Mouse (Mus musculus): Measurements from ENCODE around the gene Mars2. TPM values are rescaled to one million over a fixed set of nuclear protein-coding genes. Genes with fewer than 3 reads are reported as not detected.

Gene Mars2
- polyA plus RNA-seq, 1 experiment from 2014 or later = 1.7 TPM

- Histone ChIP-seq H3K4me3 (ENCODE audit: low read depth, low read length) (peak overlapping the region; percentile 54), H3K4me2 (replicated peaks; ENCODE audit: low read depth) (peak overlapping the region; percentile 42), H3K9me3 (ENCODE audit: control insufficient read depth, low read length) (no peaks in the 10 kb centered on the region), H3K27me3 (ENCODE audit: control insufficient read depth, insufficient read depth, low read length) (no peaks in the 10 kb centered on the region), H3K9ac (ENCODE audit: low read length) (peak overlapping the region; percentile 35; the same call in 1 of the 2 replicates), H3K4me1 (replicated peaks; ENCODE audit: control insufficient read depth, insufficient read depth) (no peaks in the 10 kb centered on the region), H3K27ac (replicated peaks) (no peak overlapping the region; the same call in 1 of the 2 replicates), H3K36me3 (ENCODE audit: control insufficient read depth, insufficient read depth, low read length) (no peaks in the 10 kb centered on the region)
- no peak for ATAC-seq (ENCODE audit: low FRiP score, low TSS enrichment)
- TF ChIP-seq CTCF (IDR thresholded peaks at IDR 0.05; ENCODE audit: low read depth) = no peak
- no peak for TF ChIP-seq EP300 (optimal IDR thresholded peaks at IDR 0.05)
- DNase-seq (ENCODE audit: low spot score) = no peak
- WGBS = 53% methylated on average over 3 of the region's 3 CpGs
Measured at GRCm38 (mm10) chr1:55225398-55225797, 11.6 kb upstream of the Mars2 start.

GRCm38 (mm10) chr1:55226011-55226857 is 10.7 kb upstream of the Mars2 start, which contains the start of gene Rftn2:
Gene Rftn2, minus strand, starts transcription at chr1:55226782.
- WGBS = 3% methylated on average over 26 of the region's 26 CpGs
- Histone ChIP-seq H3K4me3 (ENCODE audit: low read depth, low read length) (peak within 1 kb of the TSS; percentile 54), H3K27ac (replicated peaks) (peak within 1 kb of the TSS; percentile 67), H3K4me2 (replicated peaks; ENCODE audit: low read depth) (peak within 1 kb of the TSS; percentile 63), H3K36me3 (ENCODE audit: control insufficient read depth, insufficient read depth, low read length) (no peaks in the 10 kb centered on the region), H3K4me1 (replicated peaks; ENCODE audit: control insufficient read depth, insufficient read depth) (no peaks in the 10 kb centered on the region), H3K9ac (ENCODE audit: low read length) (peak within 1 kb of the TSS; percentile 64), H3K9me3 (ENCODE audit: control insufficient read depth, low read length) (no peaks in the 10 kb centered on the region), H3K27me3 (ENCODE audit: control insufficient read depth, insufficient read depth, low read length) (no peaks in the 10 kb centered on the region)
- DNase-seq (ENCODE audit: low spot score) = no peak
- TF ChIP-seq CTCF (IDR thresholded peaks at IDR 0.05; ENCODE audit: low read depth) = no peak
- no peak for TF ChIP-seq EP300 (optimal IDR thresholded peaks at IDR 0.05)
- ATAC-seq (ENCODE audit: low FRiP score, low TSS enrichment) = no peak

- H3K4me3 ChIP-seq (ENCODE audit: low read depth, low read length) = no peak overlapping the region
- no peak for ATAC-seq (ENCODE audit: low FRiP score, low TSS enrichment)
- TF ChIP-seq EP300 (optimal IDR thresholded peaks at IDR 0.05) (no peak), CTCF (IDR thresholded peaks at IDR 0.05; ENCODE audit: low read depth) (no peak)
- no peaks in the 10 kb centered on the region for H3K27me3 ChIP-seq (ENCODE audit: control insufficient read depth, insufficient read depth, low read length)
- H3K36me3 ChIP-seq (ENCODE audit: control insufficient read depth, insufficient read depth, low read length) = no peaks in the 10 kb centered on the region
- no peak for DNase-seq (ENCODE audit: low spot score)
- H3K4me2 ChIP-seq (replicated peaks; ENCODE audit: low read depth) = no peak overlapping the region
- no peaks in the 10 kb centered on the region for H3K4me1 ChIP-seq (replicated peaks; ENCODE audit: control insufficient read depth, insufficient read depth)
- H3K9ac ChIP-seq (ENCODE audit: low read length) = no peak overlapping the region
- 75% methylated on average over 1 of the region's 1 CpGs for WGBS
- no peaks in the 10 kb centered on the region for H3K9me3 ChIP-seq (ENCODE audit: control insufficient read depth, low read length)
- no peak overlapping the region for H3K27ac ChIP-seq (replicated peaks)
Measured at GRCm38 (mm10) chr1:55227376-55227775, 9.6 kb upstream of the Mars2 start.

GRCm38 (mm10) chr1:55228256-55228884 is 8.6 kb upstream of the Mars2 start:
- Histone ChIP-seq H3K9ac (ENCODE audit: low read length) (no peak overlapping the region), H3K4me1 (replicated peaks; ENCODE audit: control insufficient read depth, insufficient read depth) (no peaks in the 10 kb centered on the region), H3K36me3 (ENCODE audit: control insufficient read depth, insufficient read depth, low read length) (no peaks in the 10 kb centered on the region), H3K27ac (replicated peaks) (no peak overlapping the region), H3K4me3 (ENCODE audit: low read depth, low read length) (no peak overlapping the region), H3K27me3 (ENCODE audit: control insufficient read depth, insufficient read depth, low read length) (no peaks in the 10 kb centered on the region), H3K9me3 (ENCODE audit: control insufficient read depth, low read length) (no peaks in the 10 kb centered on the region), H3K4me2 (replicated peaks; ENCODE audit: low read depth) (no peak overlapping the region)
- ATAC-seq (ENCODE audit: low FRiP score, low TSS enrichment) (no peak), DNase-seq (ENCODE audit: low spot score) (no peak)
- TF ChIP-seq CTCF (IDR thresholded peaks at IDR 0.05; ENCODE audit: low read depth) (no peak), EP300 (optimal IDR thresholded peaks at IDR 0.05) (no peak)
- WGBS = 74% methylated on average over 8 of the region's 8 CpGs

- ATAC-seq (ENCODE audit: low FRiP score, low TSS enrichment) = no peak
- no peak overlapping the region for H3K9ac ChIP-seq (ENCODE audit: low read length)
- DNase-seq (ENCODE audit: low spot score) = no peak
- WGBS = 48% methylated on average over 16 of the region's 16 CpGs
- no peak overlapping the region for H3K4me3 ChIP-seq (ENCODE audit: low read depth, low read length)
- no peaks in the 10 kb centered on the region for H3K36me3 ChIP-seq (ENCODE audit: control insufficient read depth, insufficient read depth, low read length)
- no peaks in the 10 kb centered on the region for H3K27me3 ChIP-seq (ENCODE audit: control insufficient read depth, insufficient read depth, low read length)
- H3K27ac ChIP-seq (replicated peaks) = no peak overlapping the region
- H3K9me3 ChIP-seq (ENCODE audit: control insufficient read depth, low read length) = no peaks in the 10 kb centered on the region
- H3K4me1 ChIP-seq (replicated peaks; ENCODE audit: control insufficient read depth, insufficient read depth) = peaks cover 11% of the 10 kb centered on the region
- no peak overlapping the region for H3K4me2 ChIP-seq (replicated peaks; ENCODE audit: low read depth)
- no peak for TF ChIP-seq EP300 (optimal IDR thresholded peaks at IDR 0.05)
- TF ChIP-seq CTCF (IDR thresholded peaks at IDR 0.05; ENCODE audit: low read depth) = no peak
Measured at GRCm38 (mm10) chr1:55234910-55235520, 2.0 kb upstream of the Mars2 start.

Data from stomach, postnatal 0 days (tissue).